Comparison of ENCODE assay signal across 22 mouse cellular contexts in the genomic region with DNA sequence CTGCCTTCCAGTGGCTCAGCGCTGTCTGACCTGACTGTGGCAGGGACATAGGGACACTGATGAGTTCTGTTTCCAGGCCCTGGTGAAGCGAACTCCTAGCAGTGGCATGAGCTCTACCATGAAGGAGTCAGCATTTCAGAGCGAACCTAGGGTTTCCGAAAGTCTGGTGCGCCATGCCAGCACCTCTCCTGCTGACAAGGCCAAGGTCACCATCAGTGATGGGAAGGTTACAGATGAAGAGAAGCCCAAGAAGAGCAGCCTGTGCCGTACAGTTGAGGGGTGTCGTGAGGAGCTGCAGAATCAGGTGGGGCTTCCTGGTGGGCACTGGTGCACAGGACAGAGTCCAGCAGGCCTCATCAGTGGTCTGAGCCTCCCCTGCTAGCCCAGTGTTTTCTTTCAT.
DNase-seq lines count a peak whose midpoint lies in the region; ATAC-seq lines count a peak whose summit lies in the region.
"Had no signal": no experiment of that assay in that cellular context is flagged by ENCODE, and none has a peak within 500 bp of the region (broad histone marks: within the 10 kb centered on the region; RNA-seq: fewer than 3 reads in every experiment).

No protein-coding gene starts in this region.

- H3K27ac ChIP-seq in midbrain, embryonic 12.5 days (replicated peaks): no peak overlapping the region
- H3K27ac ChIP-seq in midbrain, embryonic 14.5 days (replicated peaks; ENCODE audit: low read depth, low read length): no peak overlapping the region
- H3K27ac ChIP-seq: embryonic facial prominence, embryonic 10.5 days; embryonic facial prominence, embryonic 12.5 days; forebrain, embryonic 13.5 days; forebrain, embryonic 15.5 days had no signal

- peaks cover 100% of the 10 kb centered on the region for H3K36me3 ChIP-seq in midbrain, embryonic 12.5 days
- H3K36me3 ChIP-seq in midbrain, embryonic 14.5 days (ENCODE audit: control insufficient read depth, insufficient read depth, low read length): peaks cover 97% of the 10 kb centered on the region

- no peak overlapping the region for H3K4me3 ChIP-seq in midbrain, embryonic 12.5 days
- no peak overlapping the region for H3K4me3 ChIP-seq in midbrain, embryonic 14.5 days (replicated peaks; ENCODE audit: low read depth, low read length)
- H3K4me3 ChIP-seq: embryonic facial prominence, embryonic 10.5 days; embryonic facial prominence, embryonic 12.5 days; forebrain, embryonic 13.5 days; forebrain, embryonic 15.5 days had no signal

- H3K4me1 ChIP-seq in midbrain, embryonic 12.5 days: no peaks in the 10 kb centered on the region
- H3K4me1 ChIP-seq in midbrain, embryonic 14.5 days (ENCODE audit: control insufficient read depth, insufficient read depth, low read length): no peaks in the 10 kb centered on the region
- H3K4me1 ChIP-seq: embryonic facial prominence, embryonic 10.5 days; embryonic facial prominence, embryonic 12.5 days; forebrain, embryonic 13.5 days; forebrain, embryonic 15.5 days had no signal

- H3K9me3 ChIP-seq in midbrain, embryonic 12.5 days: no peaks in the 10 kb centered on the region
- H3K9me3 ChIP-seq in midbrain, embryonic 14.5 days (ENCODE audit: control insufficient read depth, low read length): no peaks in the 10 kb centered on the region
- H3K9me3 ChIP-seq: embryonic facial prominence, embryonic 12.5 days; forebrain, embryonic 13.5 days; forebrain, embryonic 15.5 days; G1E had no signal

- DNase-seq in adrenal gland, adult (ENCODE audit: inconsistent age in 2 of 2, low spot score in 1 of 2): peak; percentile 58 to 66
- DNase-seq in adrenal gland, postnatal 10 days: no peak
- peak; percentile 34 for DNase-seq in adrenal gland, postnatal 14 days
- DNase-seq in adrenal gland, postnatal 25 days: no peak
- DNase-seq in midbrain, embryonic 14.5 days: no peak
- DNase-seq: B cell, adult 2 months; cerebellum, adult 11-12 months; cerebellum, adult 2 months; cerebellum, adult 9-10 months; cerebellum, postnatal 10 days; cerebellum, postnatal 25 days; forebrain, postnatal 0 days had no signal

- 0 out of 2 replicates have a peak overlapping the region, but pooled peaks have one; percentile 33 for H3K9ac ChIP-seq in midbrain, embryonic 12.5 days (replicated peaks)
- no peak overlapping the region for H3K9ac ChIP-seq in midbrain, embryonic 14.5 days (replicated peaks; ENCODE audit: low read length)
- H3K9ac ChIP-seq: embryonic facial prominence, embryonic 12.5 days; forebrain, embryonic 13.5 days; forebrain, embryonic 15.5 days; forebrain, postnatal 0 days had no signal

- 96% methylated on average over 7 of the region's 7 CpGs for WGBS in midbrain, embryonic 12.5 days
- 98% methylated on average over 7 of the region's 7 CpGs for WGBS in midbrain, embryonic 14.5 days

- no peak overlapping the region for H3K4me2 ChIP-seq in midbrain, embryonic 12.5 days (replicated peaks)
- H3K4me2 ChIP-seq in midbrain, embryonic 14.5 days (ENCODE audit: low read length): no peak overlapping the region
- H3K4me2 ChIP-seq: embryonic facial prominence, embryonic 12.5 days; forebrain, embryonic 13.5 days; forebrain, embryonic 15.5 days had no signal

- ATAC-seq in midbrain, embryonic 12.5 days (ENCODE audit: low FRiP score, low read depth): no peak
- no peak for ATAC-seq in midbrain, embryonic 14.5 days (ENCODE audit: low FRiP score, low TSS enrichment)
- ATAC-seq: activated CD4-positive, CD25-positive, alpha-beta regulatory T cell, adult 4 months; CD4-positive, CD25-positive, alpha-beta regulatory T cell, adult 4 months; forebrain, embryonic 13.5 days; forebrain, embryonic 15.5 days; forebrain, postnatal 0 days; Patski had no signal

- H3K27me3 ChIP-seq in midbrain, embryonic 12.5 days: no peaks in the 10 kb centered on the region
- H3K27me3 ChIP-seq in midbrain, embryonic 14.5 days (ENCODE audit: control insufficient read depth, insufficient read depth, low read length): no peaks in the 10 kb centered on the region
- H3K27me3 ChIP-seq: CH12.LX; embryonic facial prominence, embryonic 12.5 days; forebrain, embryonic 13.5 days; forebrain, embryonic 15.5 days; Patski had no signal

Comparison
In these comparisons a context has a peak if more than half of its experiments do, and no peak if none do; other contexts are left out.
1. DNase-seq: peak in adrenal gland, adult (2 of 2) and adrenal gland, postnatal 14 days (single experiment); none in adrenal gland, postnatal 10 days (single experiment), adrenal gland, postnatal 25 days (single experiment) and midbrain, embryonic 14.5 days (single experiment).